Mouse (Mus musculus): ENCODE measurements around the gene Cubn. TPM values are rescaled to one million over a fixed set of nuclear protein-coding genes. Genes with fewer than 3 reads are reported as not detected.

Cubn gene
- 0.19 and 0.22 TPM in 2 replicates for polyA plus RNA-seq (2015; fragmentation: Nextera tagmentation; extraction: Ambion mirVana)

DNA sequence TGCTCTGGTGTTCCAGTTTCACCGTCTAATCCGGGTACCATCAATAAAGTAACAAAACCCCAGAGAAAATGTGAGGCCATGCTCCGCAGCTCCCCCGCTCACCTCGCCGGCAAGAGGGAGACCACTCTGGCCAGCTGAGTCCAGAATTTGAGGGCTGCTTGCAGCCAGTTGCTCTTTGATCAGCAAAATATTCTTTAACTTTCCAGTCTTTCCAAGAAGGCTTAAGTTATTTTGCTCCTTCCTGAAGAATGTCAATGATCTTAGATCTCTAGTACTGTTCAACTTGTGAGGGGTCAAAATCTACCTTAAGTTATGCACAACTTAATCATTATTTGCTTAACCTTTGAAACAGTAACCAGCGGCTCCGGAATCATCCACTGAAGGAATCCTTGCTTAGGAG, at the start of gene Cubn:
Gene Cubn, minus strand, starts transcription at position 80 of the 400 bp plus-strand sequence.
- Histone ChIP-seq H3K9ac (no peak within 1 kb of the TSS), H3K4me1 (replicated peaks) (no peaks in the 10 kb centered on the region), H3K4me3 (no peak within 1 kb of the TSS), H3K27me3 (no peaks in the 10 kb centered on the region), H3K27ac (no peak within 1 kb of the TSS), H3K9me3 (no peaks in the 10 kb centered on the region), H3K4me2 (no peak within 1 kb of the TSS), H3K36me3 (no peaks in the 10 kb centered on the region)
- no peak for ATAC-seq (ENCODE audit: low FRiP score)
- 43% methylated on average over 8 of the region's 8 CpGs for WGBS

DNA sequence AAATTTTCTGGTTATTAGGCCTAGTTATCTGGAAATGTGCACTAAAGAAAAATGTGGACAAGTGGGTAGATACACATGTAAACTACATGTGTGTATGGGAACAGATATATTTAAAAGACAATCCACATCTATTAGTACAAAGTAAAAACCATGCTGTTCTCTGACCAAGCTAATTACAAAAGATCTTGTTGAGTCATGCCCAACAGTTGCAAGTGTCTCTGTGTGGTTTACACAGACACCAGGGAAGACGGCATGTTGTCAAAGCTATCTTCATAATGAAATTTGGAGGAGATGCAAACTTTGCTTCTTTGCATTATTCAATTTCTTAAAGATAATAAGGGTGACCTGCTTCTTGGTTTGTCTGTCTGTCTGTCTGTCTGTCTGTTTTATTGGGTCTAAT, 48.2 kb upstream of the Cubn start:
- H3K4me2 ChIP-seq, result no peak overlapping the region
- no peaks in the 10 kb centered on the region for H3K9me3 ChIP-seq
- peaks cover 8% of the 10 kb centered on the region for H3K4me1 ChIP-seq (replicated peaks)
- WGBS, result 98% methylated on average over 1 of the region's 1 CpGs
- H3K27me3 ChIP-seq, result no peaks in the 10 kb centered on the region
- H3K27ac ChIP-seq, result no peak overlapping the region
- ATAC-seq (ENCODE audit: low FRiP score), result no peak
- H3K36me3 ChIP-seq, result no peaks in the 10 kb centered on the region
- H3K9ac ChIP-seq, result no peak overlapping the region
- H3K4me3 ChIP-seq, result no peak overlapping the region

DNA sequence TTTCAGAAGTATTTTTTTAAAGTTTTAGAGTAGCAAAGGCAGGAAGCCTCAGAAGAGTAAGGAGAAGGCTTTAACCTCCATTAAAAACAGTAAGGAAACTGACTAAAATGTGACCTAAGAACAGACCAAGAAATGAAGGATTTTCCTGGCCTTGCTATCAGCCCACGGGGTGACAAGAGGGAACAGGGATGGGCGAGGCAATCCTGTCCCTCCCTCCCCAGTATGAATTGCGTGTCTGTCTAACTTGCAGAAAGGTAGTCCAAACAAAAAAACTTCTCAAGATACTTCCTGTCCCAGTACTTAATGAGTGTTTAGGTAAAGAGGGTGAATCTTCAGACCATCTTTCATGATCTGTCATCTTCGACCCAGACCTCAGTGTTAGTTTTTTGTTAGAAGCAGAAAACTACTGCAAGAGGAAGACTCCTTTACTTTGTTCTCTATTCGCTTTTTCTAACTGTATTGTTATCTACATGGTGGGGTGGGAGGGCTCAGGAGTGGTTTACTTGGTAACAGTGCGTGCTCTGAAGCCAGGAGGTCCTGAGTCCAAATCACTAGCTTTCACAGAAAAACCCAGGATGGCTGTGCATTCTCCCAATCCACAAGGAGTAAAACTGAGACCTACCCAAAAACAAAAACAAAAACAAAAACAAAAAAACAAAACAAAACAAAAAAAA, 47.2 kb upstream of the Cubn start:
- ATAC-seq (ENCODE audit: low FRiP score), result no peak
- no peak overlapping the region for H3K4me2 ChIP-seq
- no peak overlapping the region for H3K4me3 ChIP-seq
- no peaks in the 10 kb centered on the region for H3K27me3 ChIP-seq
- no peaks in the 10 kb centered on the region for H3K9me3 ChIP-seq
- 80% methylated on average over 6 of the region's 6 CpGs for WGBS
- no peak overlapping the region for H3K27ac ChIP-seq
- no peak overlapping the region for H3K9ac ChIP-seq
- peaks cover 3% of the 10 kb centered on the region for H3K4me1 ChIP-seq (replicated peaks)
- no peaks in the 10 kb centered on the region for H3K36me3 ChIP-seq

- no peak overlapping the region for H3K4me2 ChIP-seq
- no peaks in the 10 kb centered on the region for H3K9me3 ChIP-seq
- H3K4me3 ChIP-seq, result no peak overlapping the region
- no peaks in the 10 kb centered on the region for H3K27me3 ChIP-seq
- ATAC-seq (ENCODE audit: low FRiP score), result no peak
- H3K4me1 ChIP-seq (replicated peaks), result no peaks in the 10 kb centered on the region
- 76% methylated on average over 2 of the region's 2 CpGs for WGBS
- no peak overlapping the region for H3K27ac ChIP-seq
- no peak overlapping the region for H3K9ac ChIP-seq
- no peaks in the 10 kb centered on the region for H3K36me3 ChIP-seq
Observed at GRCm38 (mm10) chr2:13538258-13538657, 46.6 kb upstream of the Cubn start.

- H3K27me3 ChIP-seq, result no peaks in the 10 kb centered on the region
Observed at GRCm38 (mm10) chr2:13537733-13538132, 46.1 kb upstream of the Cubn start.

DNA sequence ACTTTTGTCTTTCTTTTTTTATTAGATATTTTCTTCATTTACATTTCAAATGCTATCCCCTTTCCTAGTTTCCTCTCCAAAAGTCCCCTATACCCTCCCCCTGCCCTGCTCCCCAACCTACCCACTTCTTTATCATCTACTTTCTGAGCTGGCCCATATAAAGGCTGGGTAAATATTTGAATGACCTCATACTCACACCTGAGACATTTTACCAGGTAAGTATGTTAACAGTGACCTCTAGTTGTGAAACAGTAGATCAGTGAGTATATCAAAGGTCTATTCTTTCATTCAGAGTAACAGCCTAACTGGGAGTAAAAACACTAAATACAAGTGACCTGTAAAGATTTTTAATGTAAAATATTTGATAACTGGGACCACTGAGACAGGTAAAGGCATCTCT, 45.1 kb upstream of the Cubn start:
- H3K9me3 ChIP-seq, result no peaks in the 10 kb centered on the region
- no peak overlapping the region for H3K27ac ChIP-seq
- H3K4me1 ChIP-seq (replicated peaks), result no peaks in the 10 kb centered on the region
- H3K4me3 ChIP-seq, result no peak overlapping the region
- no peaks in the 10 kb centered on the region for H3K27me3 ChIP-seq
- ATAC-seq (ENCODE audit: low FRiP score), result no peak
- H3K9ac ChIP-seq, result no peak overlapping the region
- H3K36me3 ChIP-seq, result no peaks in the 10 kb centered on the region
- H3K4me2 ChIP-seq, result no peak overlapping the region

More at GRCm38 (mm10) chr2:13537733-13538132, 46.1 kb upstream of the Cubn start:
- Histone ChIP-seq H3K9me3 (no peaks in the 10 kb centered on the region), H3K4me1 (replicated peaks) (no peaks in the 10 kb centered on the region), H3K27ac (no peak overlapping the region), H3K9ac (no peak overlapping the region), H3K4me3 (no peak overlapping the region), H3K36me3 (no peaks in the 10 kb centered on the region), H3K4me2 (no peak overlapping the region)
- ATAC-seq (ENCODE audit: low FRiP score), result no peak
- 15% methylated on average over 2 of the region's 2 CpGs for WGBS

DNA sequence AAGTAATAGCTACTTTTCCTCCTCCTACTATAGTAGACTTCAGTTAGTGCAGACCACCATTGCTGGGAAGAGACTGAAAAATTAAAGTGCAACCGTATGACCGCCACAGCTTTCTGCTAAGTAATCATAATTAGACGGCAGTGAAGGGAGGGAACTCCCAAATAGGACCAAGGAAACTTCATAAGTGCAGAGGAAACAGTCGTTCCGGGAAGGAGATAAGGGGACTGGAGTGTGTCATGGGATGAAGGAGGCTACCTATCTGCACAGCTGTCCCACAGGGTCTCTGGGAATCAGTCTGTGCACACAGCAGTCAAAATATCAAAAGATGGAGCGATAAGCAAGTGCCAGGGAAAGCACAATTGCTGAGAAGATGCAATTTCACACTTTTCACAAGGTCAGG, 39.0 kb upstream of the Cubn start:
- Histone ChIP-seq H3K27me3 (peaks cover 5% of the 10 kb centered on the region; the same call in 1 of the 2 replicates), H3K36me3 (no peaks in the 10 kb centered on the region), H3K4me2 (no peak overlapping the region), H3K27ac (no peak overlapping the region), H3K4me3 (no peak overlapping the region), H3K9me3 (no peaks in the 10 kb centered on the region), H3K9ac (no peak overlapping the region), H3K4me1 (replicated peaks) (peaks cover 9% of the 10 kb centered on the region; the same call in 1 of the 2 replicates)
- no peak for ATAC-seq (ENCODE audit: low FRiP score)
- WGBS, result 92% methylated on average over 6 of the region's 6 CpGs

DNA sequence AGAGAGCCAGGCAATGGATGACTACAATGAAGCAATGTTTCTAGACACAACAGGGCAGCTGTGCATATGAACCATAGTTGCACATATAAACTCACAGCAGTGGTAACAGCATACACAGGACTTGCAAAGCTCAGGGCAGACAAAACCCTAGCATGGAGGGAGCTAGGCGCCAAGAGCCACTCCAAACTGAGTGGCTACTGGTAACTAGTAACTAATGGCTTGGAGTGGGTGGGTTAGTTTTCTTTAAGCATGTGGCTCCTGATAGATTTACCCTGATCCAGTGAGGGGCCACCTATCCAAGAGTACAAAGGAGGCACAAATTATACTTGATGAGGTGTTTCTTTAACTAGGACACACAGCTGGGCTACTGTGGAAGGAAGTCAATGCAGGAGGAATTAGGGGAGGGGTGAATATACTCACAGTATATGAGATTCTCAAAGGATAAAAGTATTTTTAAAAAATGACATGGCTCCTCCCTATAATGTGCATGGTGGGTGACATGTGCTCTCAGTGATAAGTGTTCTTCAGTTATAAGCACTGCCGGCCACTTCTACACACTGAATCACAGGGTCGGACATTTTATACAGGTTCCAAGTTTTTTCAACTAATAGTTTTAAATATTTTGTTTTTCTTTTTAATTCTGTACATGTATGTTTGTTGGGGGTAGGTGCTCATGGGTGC, 37.8 kb upstream of the Cubn start:
- Histone ChIP-seq H3K27me3 (peaks cover 5% of the 10 kb centered on the region; the same call in 1 of the 2 replicates), H3K27ac (no peak overlapping the region), H3K9ac (no peak overlapping the region), H3K4me3 (no peak overlapping the region), H3K9me3 (no peaks in the 10 kb centered on the region), H3K36me3 (no peaks in the 10 kb centered on the region), H3K4me1 (replicated peaks) (peaks cover 9% of the 10 kb centered on the region; the same call in 1 of the 2 replicates), H3K4me2 (no peak overlapping the region)
- WGBS, result 95% methylated on average over 3 of the region's 3 CpGs
- no peak for ATAC-seq (ENCODE audit: low FRiP score)

DNA sequence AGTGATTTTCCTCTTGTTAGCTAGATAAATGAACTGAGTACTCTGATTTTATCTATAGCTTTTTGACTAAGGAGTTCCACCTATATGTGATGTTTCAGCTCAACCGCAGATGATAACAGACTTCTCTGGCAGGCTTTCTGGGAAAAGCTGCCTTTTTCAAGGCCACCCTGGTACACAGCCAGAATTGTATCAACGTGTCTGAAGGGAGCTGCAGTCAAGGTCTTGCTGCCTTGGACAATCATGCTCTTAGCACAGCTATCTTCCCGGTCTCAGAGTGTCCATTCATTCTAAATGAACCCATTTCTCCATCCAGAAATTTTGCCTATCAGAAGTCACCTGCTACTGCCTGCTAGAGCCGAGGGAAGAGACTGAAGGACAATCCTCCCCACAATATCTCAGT, 35.9 kb upstream of the Cubn start:
- no peak overlapping the region for H3K4me3 ChIP-seq
- no peak overlapping the region for H3K27ac ChIP-seq
- 0 out of 2 replicates have a peak, but pooled peaks have one; percentile 36 for ATAC-seq (ENCODE audit: low FRiP score)
- H3K36me3 ChIP-seq, result no peaks in the 10 kb centered on the region
- H3K4me1 ChIP-seq (replicated peaks), result peaks cover 9% of the 10 kb centered on the region; the same call in 1 of the 2 replicates
- no peak overlapping the region for H3K4me2 ChIP-seq
- H3K9ac ChIP-seq, result no peak overlapping the region
- H3K27me3 ChIP-seq, result peaks cover 5% of the 10 kb centered on the region; the same call in 1 of the 2 replicates
- H3K9me3 ChIP-seq, result no peaks in the 10 kb centered on the region
- 65% methylated on average over 4 of the region's 4 CpGs for WGBS

DNA sequence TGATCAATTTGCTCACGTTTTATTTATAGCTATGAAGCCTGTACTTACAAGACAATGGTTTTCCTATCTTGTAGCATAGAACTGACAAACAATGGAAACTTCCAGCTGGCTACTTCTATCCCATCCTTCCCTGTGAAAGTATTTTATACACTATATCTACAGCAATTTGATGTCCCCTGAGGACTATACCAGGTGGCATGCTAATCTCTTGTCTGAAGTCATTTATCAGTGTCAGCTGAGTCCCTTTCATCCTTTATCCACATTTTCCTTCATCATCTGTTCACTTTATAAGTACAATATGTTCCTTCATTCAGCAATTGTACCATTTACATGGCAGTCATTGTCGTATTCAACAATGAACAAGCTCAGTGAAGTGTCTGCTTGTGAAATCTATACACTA, 35.5 kb upstream of the Cubn start:
- WGBS, result 32% methylated on average over 2 of the region's 2 CpGs
- no peak overlapping the region for H3K4me2 ChIP-seq
- no peaks in the 10 kb centered on the region for H3K9me3 ChIP-seq
- H3K27ac ChIP-seq, result no peak overlapping the region
- H3K4me3 ChIP-seq, result no peak overlapping the region
- H3K36me3 ChIP-seq, result no peaks in the 10 kb centered on the region
- H3K4me1 ChIP-seq (replicated peaks), result peaks cover 9% of the 10 kb centered on the region; the same call in 1 of the 2 replicates
- peak; percentile 84 for ATAC-seq (ENCODE audit: low FRiP score)
- H3K9ac ChIP-seq, result no peak overlapping the region
- peaks cover 5% of the 10 kb centered on the region; the same call in 1 of the 2 replicates for H3K27me3 ChIP-seq

DNA sequence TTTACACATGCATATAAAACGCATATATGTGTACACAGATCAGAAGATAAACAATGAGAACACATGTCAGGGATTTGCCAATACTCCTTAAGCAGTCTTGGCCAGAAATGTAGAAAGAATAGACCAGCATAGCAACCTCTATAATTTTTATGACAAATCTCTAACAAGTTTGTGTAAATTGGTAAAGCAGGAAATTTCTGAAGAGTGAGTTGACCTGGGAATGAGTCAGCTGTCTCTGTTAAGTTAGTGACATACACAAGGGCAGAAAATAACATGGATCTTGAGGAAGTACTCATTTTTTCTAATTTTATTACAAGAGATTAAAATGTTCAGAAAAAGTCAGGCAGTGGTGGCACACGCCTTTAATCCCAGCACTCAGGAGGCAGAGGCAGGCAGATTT, 34.6 kb upstream of the Cubn start:
- Histone ChIP-seq H3K27me3 (peaks cover 5% of the 10 kb centered on the region; the same call in 1 of the 2 replicates), H3K27ac (no peak overlapping the region), H3K4me2 (no peak overlapping the region), H3K9ac (no peak overlapping the region), H3K36me3 (no peaks in the 10 kb centered on the region), H3K9me3 (no peaks in the 10 kb centered on the region), H3K4me3 (no peak overlapping the region), H3K4me1 (replicated peaks) (peaks cover 9% of the 10 kb centered on the region; the same call in 1 of the 2 replicates)
- WGBS, result 90% methylated on average over 2 of the region's 2 CpGs
- no peak for ATAC-seq (ENCODE audit: low FRiP score)

DNA sequence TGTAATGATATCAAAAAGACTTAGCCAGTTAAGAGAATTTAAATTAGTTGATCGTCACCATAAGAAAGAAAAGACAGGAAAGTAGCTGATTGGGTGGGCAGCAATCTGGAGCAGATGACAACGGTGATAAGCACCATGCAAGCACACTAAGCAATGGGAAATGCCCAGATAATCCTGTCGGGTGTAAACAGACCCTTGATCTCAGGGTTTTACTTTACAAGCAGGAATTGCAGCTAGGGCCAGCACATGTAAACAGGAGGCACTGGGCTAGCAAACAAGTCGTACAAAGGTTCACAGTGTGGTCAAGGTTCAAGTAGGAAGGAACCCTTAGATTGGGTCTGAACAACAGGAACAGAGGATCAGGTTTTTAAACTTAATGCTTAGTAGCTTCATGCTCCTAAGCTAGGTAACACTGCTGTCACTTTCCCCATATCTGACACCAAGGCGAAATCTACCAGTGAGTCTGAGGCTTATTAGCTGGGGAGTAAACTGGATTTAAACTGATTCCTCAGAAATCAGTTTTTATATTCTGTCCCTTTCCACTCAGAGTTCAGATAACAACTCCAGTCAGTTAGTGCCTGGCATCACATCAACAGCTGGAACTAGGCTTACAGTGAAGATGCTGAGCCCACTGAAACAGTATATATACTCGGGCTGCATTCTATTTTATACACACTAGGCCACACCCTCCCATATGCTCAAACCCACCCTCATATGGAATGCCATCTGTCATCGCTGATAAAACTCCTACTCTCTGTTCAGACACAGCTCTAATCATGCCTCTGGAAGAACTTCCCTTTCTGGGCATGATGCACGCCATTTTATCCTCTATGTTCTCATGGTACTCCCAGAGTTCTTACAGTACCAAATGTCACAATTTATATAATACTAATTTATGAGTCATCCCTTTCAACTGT, 32.2 kb upstream of the Cubn start:
- 74% methylated on average over 8 of the region's 8 CpGs for WGBS
- Histone ChIP-seq H3K4me3 (no peak overlapping the region), H3K9me3 (no peaks in the 10 kb centered on the region), H3K27ac (no peak overlapping the region), H3K4me2 (no peak overlapping the region), H3K4me1 (replicated peaks) (peaks cover 9% of the 10 kb centered on the region; the same call in 1 of the 2 replicates), H3K27me3 (no peaks in the 10 kb centered on the region), H3K36me3 (peaks cover 8% of the 10 kb centered on the region), H3K9ac (no peak overlapping the region)
- peak; percentile 72 for ATAC-seq (ENCODE audit: low FRiP score)

All from hindbrain, embryonic 13.5 days (tissue).